Mouse (Mus musculus): ENCODE results near the gene Panx2. TPM values are rescaled to one million over a fixed set of nuclear protein-coding genes. Genes with fewer than 3 reads are reported as not detected.

Panx2 gene
- polyA plus RNA-seq, 1 experiment = not detected

DNA sequence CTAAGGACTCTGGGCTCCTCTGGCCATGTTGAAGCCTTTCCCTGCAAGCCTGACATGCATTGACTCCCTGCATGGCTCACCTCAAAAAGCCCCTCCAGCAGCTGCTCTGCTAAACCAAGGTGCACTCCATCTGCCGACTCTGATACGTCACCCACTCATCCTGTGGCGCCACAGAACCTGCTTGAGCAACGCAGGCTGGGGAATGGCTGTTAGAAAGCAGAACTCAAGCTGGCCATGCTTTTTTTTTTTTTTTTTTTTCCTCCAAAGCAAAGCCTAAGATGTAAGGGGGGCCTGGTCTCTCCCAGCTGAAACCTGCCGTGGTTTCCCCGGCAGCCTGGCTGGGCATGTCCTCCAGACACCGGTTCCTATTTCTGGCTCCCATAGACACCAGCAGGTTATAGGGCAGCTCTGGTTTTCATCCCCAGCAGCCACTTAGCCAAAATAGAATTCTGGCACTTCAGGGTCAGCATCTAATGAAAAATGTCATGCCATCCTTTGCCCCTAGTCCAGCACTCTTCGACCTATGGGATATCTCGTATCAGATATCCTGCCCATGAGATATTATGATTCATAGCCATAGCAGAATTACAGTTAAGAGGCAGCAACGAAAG is 14.6 kb downstream of the Panx2 start:
- Histone ChIP-seq H3K27me3 (ENCODE audit: control insufficient read depth, insufficient read depth, insufficient read length) (peaks cover 10% of the 10 kb centered on the region), H3K36me3 (ENCODE audit: control insufficient read depth, insufficient read depth) (no peaks in the 10 kb centered on the region), H3K4me3 (peak overlapping the region; percentile 87), H3ac (ENCODE audit: control insufficient read depth, insufficient read length) (no peak overlapping the region), H3K4me2 (ENCODE audit: low read depth) (peak overlapping the region; percentile 98), H3K79me2 (ENCODE audit: control insufficient read depth, insufficient read depth) (peaks cover 30% of the 10 kb centered on the region)
- TF ChIP-seq POLR2AphosphoS2 (IDR thresholded peaks at IDR 0.05; ENCODE audit: insufficient read length, low read depth) = no peak
- TF ChIP-seq TCF3 (IDR thresholded peaks at IDR 0.05; ENCODE audit: insufficient read length, low read depth) = no peak
- no peak for TF ChIP-seq TCF12 (IDR thresholded peaks at IDR 0.05; ENCODE audit: insufficient read depth, poor library complexity, severe bottlenecking)
- no peak for TF ChIP-seq POLR2A (IDR thresholded peaks at IDR 0.05; ENCODE audit: insufficient read length, low read depth)
- no peak for TF ChIP-seq MYOG (IDR thresholded peaks at IDR 0.05; ENCODE audit: control insufficient read depth in 1 of 3, insufficient read depth in 1 of 3, insufficient read length in 2 of 3, low read depth in 2 of 3)
- no peak for TF ChIP-seq MAX (IDR thresholded peaks at IDR 0.05; ENCODE audit: low read depth)
- TF ChIP-seq E2F4 (IDR thresholded peaks at IDR 0.05; ENCODE audit: insufficient read depth) = no peak
- TF ChIP-seq MYOD1 (IDR thresholded peaks at IDR 0.05; ENCODE audit: control insufficient read depth in 1 of 3, insufficient read length in 2 of 3, low read depth in 2 of 3) = no peak
- TF ChIP-seq CEBPB (IDR thresholded peaks at IDR 0.05; ENCODE audit: insufficient read depth, poor library complexity, severe bottlenecking) = no peak

DNA sequence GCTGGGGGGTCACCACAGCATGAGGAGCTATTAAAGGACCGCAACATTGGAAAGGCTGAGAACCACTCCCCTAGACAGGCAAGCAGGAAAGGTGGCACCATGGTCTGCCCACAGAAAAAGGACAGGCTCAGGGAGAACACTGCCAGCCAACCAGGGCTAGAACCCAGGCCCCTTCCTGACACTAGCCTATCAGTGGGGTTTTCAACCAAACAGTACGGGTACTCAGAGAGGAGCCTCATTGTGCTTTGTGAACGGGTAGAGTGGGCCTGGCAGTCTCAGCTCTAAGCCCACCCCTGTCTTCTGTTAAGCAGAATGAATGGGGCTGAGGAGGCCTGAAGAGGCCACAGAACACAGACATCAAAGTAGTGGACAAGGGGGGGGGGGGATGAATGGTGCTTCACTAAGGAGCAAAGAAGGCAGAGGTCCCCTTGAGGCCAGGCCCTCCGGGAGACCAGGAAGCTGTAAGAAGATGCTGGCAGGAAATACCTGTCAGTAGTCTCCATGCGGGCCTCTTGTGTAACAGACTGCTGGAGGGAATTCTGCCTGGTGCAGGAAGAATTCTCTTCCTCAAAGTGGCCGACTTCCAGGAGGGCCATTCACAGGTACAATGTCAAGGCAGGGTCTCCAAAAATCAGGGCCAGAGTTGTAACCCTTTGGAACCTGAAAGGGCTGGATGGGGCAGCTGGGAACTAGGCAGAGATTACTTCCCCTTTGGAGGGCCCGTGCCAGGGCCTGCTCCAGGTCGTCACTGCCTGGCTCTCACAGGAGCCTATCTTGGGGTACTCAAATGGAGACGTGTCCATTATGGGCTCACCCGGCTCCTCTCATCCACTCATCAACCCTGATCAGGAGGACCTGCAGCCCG is 15.3 kb downstream of the Panx2 start, which contains the start of gene Trabd:
Gene Trabd, plus strand, starts transcription at position 512 of the 865 bp plus-strand sequence.
- peaks cover 38% of the 10 kb centered on the region for H3K79me2 ChIP-seq (ENCODE audit: control insufficient read depth, insufficient read depth)
- no peaks in the 10 kb centered on the region for H3K36me3 ChIP-seq (ENCODE audit: control insufficient read depth, insufficient read depth)
- H3K4me3 ChIP-seq = peak within 1 kb of the TSS; percentile 87
- TF ChIP-seq USF1 (IDR thresholded peaks at IDR 0.05; ENCODE audit: low read depth) = no peak
- TF ChIP-seq POLR2AphosphoS2 (IDR thresholded peaks at IDR 0.05; ENCODE audit: insufficient read length, low read depth) = no peak
- TF ChIP-seq CEBPB (IDR thresholded peaks at IDR 0.05; ENCODE audit: insufficient read depth, poor library complexity, severe bottlenecking) = no peak
- TF ChIP-seq REST (IDR thresholded peaks at IDR 0.05; ENCODE audit: insufficient read depth, insufficient read length) = no peak
- no peak for TF ChIP-seq MYOG (IDR thresholded peaks at IDR 0.05; ENCODE audit: control insufficient read depth in 1 of 3, insufficient read depth in 1 of 3, insufficient read length in 2 of 3, low read depth in 2 of 3)
- peaks cover 2% of the 10 kb centered on the region for H3K27me3 ChIP-seq (ENCODE audit: control insufficient read depth, insufficient read depth, insufficient read length)
- H3K4me2 ChIP-seq (ENCODE audit: low read depth) = peak within 1 kb of the TSS; percentile 98
- peak within 1 kb of the TSS; percentile 68 for H3ac ChIP-seq (ENCODE audit: control insufficient read depth, insufficient read length)

DNA sequence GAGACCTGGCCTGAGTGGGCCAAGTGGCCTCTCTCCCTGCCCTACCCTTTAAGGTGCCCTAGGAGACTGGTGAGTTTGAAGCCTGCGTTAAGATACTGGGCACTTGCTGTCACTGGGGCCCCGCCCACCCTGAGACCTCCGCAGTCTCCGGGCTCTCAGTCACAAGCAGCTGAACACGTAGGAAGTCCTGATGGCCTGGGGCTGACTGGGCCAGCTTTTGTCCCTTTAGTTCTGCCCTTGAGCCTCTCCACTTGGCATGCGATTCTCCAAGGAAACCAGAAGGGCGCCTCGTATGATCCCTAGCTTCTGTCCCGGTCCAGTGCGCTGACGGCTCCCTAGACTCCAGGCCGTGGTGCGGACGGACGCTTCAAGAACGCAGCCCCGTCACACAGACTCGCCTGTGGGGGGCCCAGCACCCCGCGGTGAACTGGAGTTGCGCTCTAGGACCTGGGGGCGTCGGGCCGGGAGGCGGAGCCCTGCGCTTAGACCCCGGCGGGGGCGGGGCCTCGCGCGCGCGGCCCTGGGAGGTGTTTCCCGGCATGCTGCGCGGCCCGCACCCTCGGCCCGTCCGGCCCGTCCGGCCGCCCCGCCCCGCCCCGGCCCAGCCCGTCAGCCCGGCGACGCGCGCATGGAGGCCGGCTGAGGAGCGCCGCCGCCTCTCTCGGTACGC is 16.1 kb downstream of the Panx2 start:
- TF ChIP-seq TCF12 (IDR thresholded peaks at IDR 0.05; ENCODE audit: insufficient read depth, poor library complexity, severe bottlenecking) (no peak), MYOD1 (IDR thresholded peaks at IDR 0.05; ENCODE audit: control insufficient read depth in 1 of 3, insufficient read length in 2 of 3, low read depth in 2 of 3) (peak in 1 of 3 experiments; percentile 40), POLR2AphosphoS2 (IDR thresholded peaks at IDR 0.05; ENCODE audit: insufficient read length, low read depth) (peak; percentile 55), POLR2A (IDR thresholded peaks at IDR 0.05; ENCODE audit: insufficient read length, low read depth) (peak; percentile 72)
- H3ac ChIP-seq (ENCODE audit: control insufficient read depth, insufficient read length) = peak overlapping the region; percentile 68
- no peaks in the 10 kb centered on the region for H3K27me3 ChIP-seq (ENCODE audit: control insufficient read depth, insufficient read depth, insufficient read length)
- no peaks in the 10 kb centered on the region for H3K36me3 ChIP-seq (ENCODE audit: control insufficient read depth, insufficient read depth)
- peak overlapping the region; percentile 87 for H3K4me3 ChIP-seq
- H3K79me2 ChIP-seq (ENCODE audit: control insufficient read depth, insufficient read depth) = peaks cover 44% of the 10 kb centered on the region
- H3K4me2 ChIP-seq (ENCODE audit: low read depth) = peak overlapping the region; percentile 98

DNA sequence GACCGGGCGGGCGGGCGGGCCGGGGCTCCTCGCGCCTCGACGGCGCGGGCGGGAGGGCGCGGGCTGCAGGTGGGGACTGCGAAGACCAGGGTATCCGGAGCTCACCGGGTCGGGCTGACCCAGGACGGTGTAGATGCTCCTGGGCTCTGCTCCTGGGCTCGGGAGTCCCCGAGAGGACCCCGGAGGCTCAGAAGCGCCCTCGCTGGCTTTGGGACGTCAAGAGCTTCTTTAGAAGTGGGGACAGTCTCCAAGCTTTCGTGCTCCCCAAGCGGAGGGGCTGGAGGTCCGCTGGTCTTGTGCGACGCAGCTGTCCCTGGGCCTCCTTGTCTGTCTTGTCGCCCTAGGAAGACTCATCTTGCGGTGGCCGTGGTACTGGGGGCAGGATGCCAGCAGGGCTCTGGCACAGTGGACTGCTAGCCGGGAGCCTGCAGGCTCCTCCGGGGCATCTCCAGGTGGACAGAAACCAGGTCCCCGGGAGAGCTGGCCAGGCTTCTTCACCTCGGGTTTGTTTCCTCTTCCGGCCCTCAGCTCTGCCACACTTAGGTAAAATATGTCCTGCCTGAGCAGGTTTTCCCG is 16.7 kb downstream of the Panx2 start:
- H3ac ChIP-seq (ENCODE audit: control insufficient read depth, insufficient read length) = peak overlapping the region; percentile 68
- H3K4me2 ChIP-seq (ENCODE audit: low read depth) = peak overlapping the region; percentile 88
- peak overlapping the region; percentile 87 for H3K4me3 ChIP-seq
- H3K36me3 ChIP-seq (ENCODE audit: control insufficient read depth, insufficient read depth) = no peaks in the 10 kb centered on the region
- no peaks in the 10 kb centered on the region for H3K27me3 ChIP-seq (ENCODE audit: control insufficient read depth, insufficient read depth, insufficient read length)
- H3K79me2 ChIP-seq (ENCODE audit: control insufficient read depth, insufficient read depth) = peaks cover 44% of the 10 kb centered on the region
- TF ChIP-seq TCF3 (IDR thresholded peaks at IDR 0.05; ENCODE audit: insufficient read length, low read depth) (no peak), MYOG (IDR thresholded peaks at IDR 0.05; ENCODE audit: control insufficient read depth in 1 of 3, insufficient read depth in 1 of 3, insufficient read length in 2 of 3, low read depth in 2 of 3) (peak; percentile 54 to 79 (median 59)), MYOD1 (IDR thresholded peaks at IDR 0.05; ENCODE audit: control insufficient read depth in 1 of 3, insufficient read length in 2 of 3, low read depth in 2 of 3) (peak; percentile 55 to 85 (median 83))
